Mouse (Mus musculus): ENCODE data around the gene Lmna. TPM values are rescaled to one million over a fixed set of nuclear protein-coding genes. Genes with fewer than 3 reads are reported as not detected.

The Lmna gene
- total RNA-seq, 4 experiments from 2014 or later, result 59.0 to 76.0 (median 67.8) TPM

GRCm38 (mm10) chr3:88449395-88450023 is 60.2 kb downstream of the Lmna start:
- no peak for DNase-seq (ENCODE audit: low spot score in 2 of 2)

GRCm38 (mm10) chr3:88448443-88448842 is 61.3 kb downstream of the Lmna start:
- DNase-seq (ENCODE audit: low spot score in 2 of 2), result no peak

GRCm38 (mm10) chr3:88447676-88448183 is 62.0 kb downstream of the Lmna start:
- DNase-seq (ENCODE audit: low spot score in 2 of 2), result no peak

- no peak for DNase-seq (ENCODE audit: low spot score in 2 of 2)
These were observed 63.2 kb downstream of the Lmna start for GRCm38 (mm10) chr3:88446471-88447123.

GRCm38 (mm10) chr3:88442888-88443287 is 66.9 kb downstream of the Lmna start:
- no peak for DNase-seq (ENCODE audit: low spot score in 2 of 2)

- no peak for DNase-seq (ENCODE audit: low spot score in 2 of 2)
These were observed 67.3 kb downstream of the Lmna start for GRCm38 (mm10) chr3:88442488-88442887.

GRCm38 (mm10) chr3:88440500-88441381 is 69.0 kb downstream of the Lmna start:
- DNase-seq (ENCODE audit: low spot score in 2 of 2), result no peak

GRCm38 (mm10) chr3:88439582-88439981 is 70.2 kb downstream of the Lmna start:
- no peak for DNase-seq (ENCODE audit: low spot score in 2 of 2)

- DNase-seq (ENCODE audit: low spot score in 2 of 2), result no peak
These were observed 72.3 kb downstream of the Lmna start for GRCm38 (mm10) chr3:88437454-88437853.

GRCm38 (mm10) chr3:88436395-88437201 is 73.2 kb downstream of the Lmna start:
- DNase-seq (ENCODE audit: low spot score in 2 of 2), result peak; percentile 38 to 40

- no peak for DNase-seq (ENCODE audit: low spot score in 2 of 2)
These were observed 74.2 kb downstream of the Lmna start for GRCm38 (mm10) chr3:88435515-88435914.

Small RNA genes lying within 50 kb of the gene (microRNA-seq; reads per million reads assigned to microRNA genes)
- gene Mir1905, result not detected
- gene Mir7011, result not detected

Other genes with a start within 250 kb of the Lmna start
- gene Gm38392, start 222.7 kb downstream of the Lmna start, total RNA-seq (2022), result 1 to 10 TPM in 1 of 4 experiments, under 1 TPM in 3; 0.72 to 2.2 (median 0.81) TPM
- gene Tsacc, start 213.0 kb downstream of the Lmna start, total RNA-seq (2022), result 1 to 10 TPM; 2.6 to 7.3 (median 6.1) TPM
- 100 to 1,000 TPM in 1 of 4 experiments, 10 to 100 TPM in 3; 91.1 to 102 (median 92.6) TPM for gene Cct3, start 212.8 kb downstream of the Lmna start, total RNA-seq (2022)
- 10 to 100 TPM; 34.5 to 39.4 (median 37.9) TPM for gene Glmp, start 184.9 kb downstream of the Lmna start, total RNA-seq (2022)
- 1 to 10 TPM; 1.9 to 3.7 (median 2.8) TPM for gene Tmem79, start 173.8 kb downstream of the Lmna start, total RNA-seq (2022)
- 10 to 100 TPM; 39.0 to 54.6 (median 44.5) TPM for gene Smg5, start 173.7 kb downstream of the Lmna start, total RNA-seq (2022)
- under 1 TPM; 0.15 to 0.94 (median 0.56) TPM for gene Paqr6, start 145.4 kb downstream of the Lmna start, total RNA-seq (2022)
- not detected for gene Bglap3, start 137.2 kb downstream of the Lmna start, total RNA-seq (2022)
- not detected for gene Bglap2, start 131.3 kb downstream of the Lmna start, total RNA-seq (2022)
- gene Bglap, start 125.5 kb downstream of the Lmna start, total RNA-seq (2022), result not detected
- gene Pmf1, start 99.6 kb downstream of the Lmna start, total RNA-seq (2022), result 10 to 100 TPM; 15.5 to 18.5 (median 16.7) TPM
- gene Slc25a44, start 84.8 kb downstream of the Lmna start, total RNA-seq (2022), result 10 to 100 TPM; 19.5 to 22.4 (median 21.5) TPM
- gene Sema4a, start 48.8 kb downstream of the Lmna start, total RNA-seq (2022), result 1 to 10 TPM in 2 of 4 experiments, under 1 TPM in 2; 0.48 to 1.2 (median 1.00) TPM
- gene Mex3a, start 22.4 kb upstream of the Lmna start, total RNA-seq (2022), result under 1 TPM; 0.07 to 0.31 (median 0.15) TPM
- not detected for gene Rab25, start 38.3 kb upstream of the Lmna start, total RNA-seq (2022)
- gene Lamtor2, start 43.1 kb upstream of the Lmna start, total RNA-seq (2022), result 10 to 100 TPM; 83.0 to 95.4 (median 86.1) TPM
- 100 to 1,000 TPM in 1 of 4 experiments, 10 to 100 TPM in 3; 91.9 to 112 (median 94.6) TPM for gene Ubqln4, start 43.8 kb upstream of the Lmna start, total RNA-seq (2022)
- 10 to 100 TPM; 41.5 to 44.9 (median 43.1) TPM for gene Ssr2, start 65.9 kb upstream of the Lmna start, total RNA-seq (2022)
- gene Arhgef2, start 96.0 kb upstream of the Lmna start, total RNA-seq (2022), result 10 to 100 TPM; 13.5 to 19.0 (median 16.6) TPM
- not detected for gene Rxfp4, start 143.2 kb upstream of the Lmna start, total RNA-seq (2022)
- 10 to 100 TPM; 15.5 to 19.1 (median 17.7) TPM for gene Khdc4, start 175.8 kb upstream of the Lmna start, total RNA-seq (2022)
- gene Rit1, start 206.9 kb upstream of the Lmna start, total RNA-seq (2022), result 10 to 100 TPM; 18.4 to 27.6 (median 20.6) TPM

Data from gastrocnemius, adult 8-10 months (tissue).